Mouse (Mus musculus) forebrain, embryonic 16.5 days (tissue): Measurements from ENCODE around the gene Tomm40l. TPM values are rescaled to one million over a fixed set of nuclear protein-coding genes. Genes with fewer than 3 reads are reported as not detected.

Experiments used
- ATAC-seq: fragments of 200-750 bp; cut with Nextera tagmentation; 2 replicates; pipeline ENCODE4 v1.8.0; 2017; ENCODE audit warnings: mild to moderate bottlenecking, moderate library complexity
- H3K27ac ChIP-seq: fragments of 300-500 bp; sonication (generic); 2 replicates; pipeline ENCODE4 v1.5.1; 2014; ENCODE audit warnings: low read length, control low read depth
- H3K27me3 ChIP-seq: fragments of 300-500 bp; sonication (generic); replicated peaks from 2 replicates; pipeline ENCODE4 v1.6.1; 2014; ENCODE audit warnings: low read length; ENCODE audit not compliant: control insufficient read depth, insufficient read depth
- H3K36me3 ChIP-seq: fragments of 300-500 bp; sonication (generic); 2 replicates; pipeline ENCODE4 v1.6.1; 2014; ENCODE audit not compliant: control insufficient read depth, insufficient read depth
- H3K4me1 ChIP-seq: fragments of 300-500 bp; sonication (generic); replicated peaks from 2 replicates; pipeline ENCODE4 v1.6.1; 2014; ENCODE audit warnings: low read length; ENCODE audit not compliant: control insufficient read depth, insufficient read depth
- H3K4me2 ChIP-seq: fragments of 300-500 bp; sonication (generic); 2 replicates; pipeline ENCODE4 v1.6.1; 2014; ENCODE audit warnings: mild to moderate bottlenecking, low read length, control low read depth
- H3K4me3 ChIP-seq: fragments of 300-500 bp; sonication (generic); replicated peaks from 2 replicates; pipeline ENCODE4 v1.5.1; 2014; ENCODE audit warnings: mild to moderate bottlenecking, low read length, control low read depth
- H3K9ac ChIP-seq: fragments of 300-500 bp; sonication (generic); replicated peaks from 2 replicates; pipeline ENCODE4 v1.6.1; 2014; ENCODE audit warnings: low read depth, low read length, control low read depth
- H3K9me3 ChIP-seq: fragments of 300-500 bp; sonication (generic); 2 replicates; pipeline ENCODE4 v1.6.1; 2016; ENCODE audit warnings: low read length; ENCODE audit not compliant: control insufficient read depth
- WGBS: fragments of 180-500 bp; shearing (Covaris S2); extraction: QIAGEN DNeasy Blood & Tissue Kit; methylation state at CpG from one replicate; pipeline ENCODE4 v1.1.7; 2014; 5-methylcytosine and 5-hydroxymethylcytosine counted together
- polyA plus RNA-seq: library from polyadenylated mRNA; unstranded; fragments of >200 nt; fragmentation: Nextera tagmentation; extraction: Ambion mirVana; gene quantifications from 2 replicates; pipeline ENCODE4 v1.2.1, GENCODE M21; 2015

Tomm40l gene
- polyA plus RNA-seq, 1 experiment from 2014 or later, result 54.8 TPM

GRCm38 (mm10) chr1:171251594-171252324 is 29.4 kb upstream of the Tomm40l start:
- Histone ChIP-seq H3K4me3 (peak overlapping the region; percentile 35), H3K9me3 (no peaks in the 10 kb centered on the region), H3K36me3 (no peaks in the 10 kb centered on the region), H3K4me2 (peak overlapping the region; percentile 60), H3K27me3 (no peaks in the 10 kb centered on the region), H3K27ac (peak overlapping the region; percentile 33; the same call in 1 of the 2 replicates), H3K4me1 (peaks cover 41% of the 10 kb centered on the region), H3K9ac (peak overlapping the region; percentile 41; the same call in 1 of the 2 replicates)
- WGBS, result 7% methylated on average over 13 of the region's 13 CpGs
- ATAC-seq, result no peak

DNA sequence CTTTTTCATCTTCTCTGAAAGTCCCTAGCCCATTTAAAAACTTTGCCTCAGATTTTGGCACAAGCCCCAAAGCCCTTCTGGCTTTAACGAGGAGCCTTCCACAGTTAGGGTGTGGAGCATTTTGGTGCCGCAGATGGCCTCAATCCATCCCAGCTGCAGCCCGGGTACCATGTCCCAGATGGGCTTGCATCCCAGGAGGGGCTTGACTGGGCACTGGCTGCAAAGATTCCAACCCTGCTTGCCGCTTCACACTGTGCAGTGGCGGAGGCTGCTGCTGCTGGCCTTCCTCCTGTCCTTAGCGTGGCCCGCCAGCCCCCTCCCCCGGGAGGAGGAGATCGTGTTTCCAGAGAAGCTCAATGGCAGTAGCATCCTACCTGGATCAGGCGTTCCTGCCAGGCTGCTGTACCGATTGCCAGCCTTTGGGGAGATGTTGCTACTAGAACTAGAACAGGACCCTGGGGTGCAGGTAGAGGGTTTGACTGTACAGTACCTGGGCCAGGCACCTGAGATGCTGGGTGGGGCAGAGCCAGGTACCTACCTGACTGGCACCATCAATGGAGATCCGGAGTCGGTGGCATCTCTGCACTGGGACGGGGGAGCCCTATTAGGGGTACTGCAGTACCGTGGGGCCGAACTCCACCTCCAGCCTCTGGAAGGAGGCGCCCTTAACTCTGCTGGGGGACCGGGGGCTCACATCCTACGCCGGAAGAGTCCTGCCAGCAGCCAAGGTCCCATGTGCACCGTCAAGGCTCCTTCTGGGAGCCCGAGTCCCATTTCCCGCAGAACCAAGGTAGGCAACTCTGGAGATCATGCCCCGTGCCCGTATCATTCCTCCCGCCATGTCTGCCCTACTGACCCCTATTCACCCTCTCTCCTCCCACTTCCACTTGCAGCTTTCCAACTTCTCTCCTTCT is 28.6 kb upstream of the Tomm40l start, which contains the start of gene Ndufs2:
TSS of gene Ndufs2 (minus strand) at position 709 of the 914 bp plus-strand sequence.
- ATAC-seq, result peak; percentile 36
- Histone ChIP-seq H3K9me3 (no peaks in the 10 kb centered on the region), H3K4me3 (peak within 1 kb of the TSS; percentile 35), H3K4me1 (peaks cover 47% of the 10 kb centered on the region), H3K27ac (peak within 1 kb of the TSS; percentile 74), H3K4me2 (peak within 1 kb of the TSS; percentile 60), H3K9ac (peak within 1 kb of the TSS; percentile 57), H3K36me3 (no peaks in the 10 kb centered on the region), H3K27me3 (no peaks in the 10 kb centered on the region)
- 15% methylated on average over 26 of the region's 26 CpGs for WGBS

DNA sequence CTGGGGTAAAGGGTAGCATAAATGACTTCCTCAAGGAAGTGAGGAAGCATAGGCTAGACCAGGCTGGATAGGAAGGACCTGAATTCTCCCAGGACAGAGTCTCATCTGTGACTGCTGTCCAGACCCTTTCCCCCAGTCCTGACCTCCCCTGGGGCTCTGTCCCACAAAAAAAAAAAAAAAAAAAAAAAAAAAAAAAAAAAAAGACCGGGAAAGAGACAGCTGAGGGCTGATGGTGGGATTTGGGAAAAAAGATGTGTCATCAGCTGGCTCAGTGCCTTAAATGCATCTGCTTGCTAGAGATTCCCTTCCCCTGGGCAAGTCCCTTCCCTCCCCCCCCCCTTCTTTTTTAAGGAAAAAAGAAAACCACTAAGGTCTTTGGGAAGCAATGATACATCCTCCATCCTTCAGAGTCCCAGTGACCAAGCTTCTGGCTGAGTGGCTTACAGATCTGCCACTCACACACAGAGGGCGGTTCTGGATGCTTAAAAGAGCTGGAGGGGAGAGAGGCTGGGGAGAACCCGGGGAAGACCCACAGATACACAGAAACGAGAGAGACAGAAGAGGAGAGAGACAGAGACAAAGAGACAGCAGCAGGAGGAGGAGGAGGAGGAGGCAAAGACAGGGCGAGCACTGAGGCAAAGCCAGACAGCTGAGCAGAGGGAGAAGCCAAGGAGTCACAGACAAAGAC is 27.7 kb upstream of the Tomm40l start, which contains the start of gene Adamts4:
TSS of gene Adamts4 (plus strand) at position 509 of the 688 bp plus-strand sequence.
- Histone ChIP-seq H3K36me3 (no peaks in the 10 kb centered on the region), H3K4me1 (peaks cover 51% of the 10 kb centered on the region), H3K4me2 (peak within 1 kb of the TSS; percentile 60), H3K27me3 (no peaks in the 10 kb centered on the region), H3K9me3 (no peaks in the 10 kb centered on the region), H3K4me3 (peak within 1 kb of the TSS; percentile 35), H3K9ac (peak within 1 kb of the TSS; percentile 57), H3K27ac (peak within 1 kb of the TSS; percentile 74)
- WGBS, result 2% methylated on average over 5 of the region's 5 CpGs
- peak; percentile 36 for ATAC-seq

DNA sequence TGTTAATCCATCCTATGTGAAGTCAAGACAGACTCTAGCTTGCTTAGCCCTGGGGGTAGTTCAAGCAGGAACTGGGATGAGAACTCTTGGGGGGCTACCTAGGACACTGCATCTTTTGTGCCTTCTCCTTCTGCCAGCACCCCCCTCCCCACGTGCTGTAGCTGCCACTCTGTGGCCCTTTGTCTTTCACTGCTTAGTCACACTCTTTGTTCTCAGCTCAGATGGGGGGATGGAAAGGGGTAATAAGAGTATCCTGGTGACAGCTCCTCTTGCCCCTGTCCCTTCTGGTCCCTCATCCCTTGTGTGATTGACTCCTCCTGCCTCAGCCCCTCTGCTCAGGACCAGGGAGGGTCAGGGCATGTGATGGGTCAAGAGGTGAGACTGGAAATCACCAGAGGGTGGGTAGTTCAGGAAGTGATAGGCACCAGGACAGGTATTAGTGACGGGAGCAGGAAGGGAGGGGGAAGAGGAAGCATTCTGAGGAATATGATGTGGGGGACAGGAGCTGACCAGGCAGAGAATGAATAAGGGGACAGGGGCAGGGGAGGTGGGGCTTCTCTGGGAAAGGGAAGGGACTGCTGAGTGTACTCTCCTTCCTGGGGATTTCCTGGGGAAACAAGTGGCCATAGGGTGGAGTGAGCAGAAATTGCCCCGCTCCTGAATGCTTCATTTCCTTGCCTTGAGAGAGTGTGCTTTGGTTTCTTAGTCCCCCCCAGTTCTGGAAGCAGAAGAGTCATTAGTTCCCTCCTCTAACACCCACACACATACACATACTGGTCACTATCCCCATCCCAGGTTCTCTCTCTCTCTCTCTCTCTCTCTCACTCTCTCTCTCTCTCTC is 26.3 kb upstream of the Tomm40l start:
- no peaks in the 10 kb centered on the region for H3K27me3 ChIP-seq
- no peaks in the 10 kb centered on the region for H3K36me3 ChIP-seq
- ATAC-seq, result no peak
- H3K9me3 ChIP-seq, result no peaks in the 10 kb centered on the region
- WGBS, result 47% methylated on average over 3 of the region's 3 CpGs
- H3K4me1 ChIP-seq, result peaks cover 51% of the 10 kb centered on the region
- no peak overlapping the region for H3K27ac ChIP-seq
- no peak overlapping the region for H3K4me2 ChIP-seq
- no peak overlapping the region for H3K9ac ChIP-seq
- no peak overlapping the region for H3K4me3 ChIP-seq

- Histone ChIP-seq H3K9me3 (no peaks in the 10 kb centered on the region), H3K27me3 (no peaks in the 10 kb centered on the region), H3K27ac (peak overlapping the region; percentile 72), H3K36me3 (no peaks in the 10 kb centered on the region), H3K4me1 (peaks cover 51% of the 10 kb centered on the region), H3K4me3 (no peak overlapping the region), H3K4me2 (peak overlapping the region; percentile 56; the same call in 1 of the 2 replicates), H3K9ac (0 out of 2 replicates have a peak overlapping the region, but pooled peaks have one; percentile 1)
- WGBS, result 29% methylated on average over 4 of the region's 4 CpGs
- ATAC-seq, result no peak
Observed at GRCm38 (mm10) chr1:171247916-171248315, 25.6 kb upstream of the Tomm40l start.

- peak overlapping the region; percentile 67 for H3K4me3 ChIP-seq
- peak overlapping the region; percentile 42 for H3K9ac ChIP-seq
- peaks cover 49% of the 10 kb centered on the region for H3K4me1 ChIP-seq
- peak overlapping the region; percentile 72 for H3K27ac ChIP-seq
- H3K27me3 ChIP-seq, result no peaks in the 10 kb centered on the region
- H3K9me3 ChIP-seq, result no peaks in the 10 kb centered on the region
- 0 out of 2 replicates have a peak, but pooled peaks have one; percentile 6 for ATAC-seq
- H3K36me3 ChIP-seq, result no peaks in the 10 kb centered on the region
- WGBS, result 12% methylated on average over 13 of the region's 13 CpGs
- peak overlapping the region; percentile 56 for H3K4me2 ChIP-seq
Observed at GRCm38 (mm10) chr1:171247453-171247841, 25.1 kb upstream of the Tomm40l start.

GRCm38 (mm10) chr1:171246709-171247452 is 24.6 kb upstream of the Tomm40l start:
- no peaks in the 10 kb centered on the region for H3K36me3 ChIP-seq
- peak overlapping the region; percentile 82 for H3K9ac ChIP-seq
- H3K27me3 ChIP-seq, result no peaks in the 10 kb centered on the region
- H3K4me3 ChIP-seq, result peak overlapping the region; percentile 67
- peak overlapping the region; percentile 72 for H3K27ac ChIP-seq
- peak overlapping the region; percentile 79 for H3K4me2 ChIP-seq
- under 1% methylated on average over 41 of the region's 41 CpGs for WGBS
- H3K9me3 ChIP-seq, result no peaks in the 10 kb centered on the region
- peak; percentile 93 for ATAC-seq
- peaks cover 44% of the 10 kb centered on the region for H3K4me1 ChIP-seq

- H3K4me2 ChIP-seq, result no peak overlapping the region
- ATAC-seq, result no peak
- H3K27me3 ChIP-seq, result no peaks in the 10 kb centered on the region
- H3K9me3 ChIP-seq, result no peaks in the 10 kb centered on the region
- H3K27ac ChIP-seq, result no peak overlapping the region
- 93% methylated on average over 8 of the region's 8 CpGs for WGBS
- no peaks in the 10 kb centered on the region for H3K36me3 ChIP-seq
- H3K4me1 ChIP-seq, result peaks cover 28% of the 10 kb centered on the region
- no peak overlapping the region for H3K9ac ChIP-seq
- no peak overlapping the region for H3K4me3 ChIP-seq
Observed at GRCm38 (mm10) chr1:171245353-171245752, 23.0 kb upstream of the Tomm40l start.
